Mouse (Mus musculus): ENCODE measurements around the gene Mast2. TPM values are rescaled to one million over a fixed set of nuclear protein-coding genes. Genes with fewer than 3 reads are reported as not detected.

Gene Mast2
- polyA plus RNA-seq, 1 experiment = 45.1 TPM

- Histone ChIP-seq H3K27ac (ENCODE audit: insufficient read depth, low read depth, low read length) (no peak overlapping the region), H3K4me1 (ENCODE audit: control insufficient read depth, insufficient read depth, low read length) (no peaks in the 10 kb centered on the region), H3K27me3 (replicated peaks; ENCODE audit: control insufficient read depth, insufficient read depth, low read length) (no peaks in the 10 kb centered on the region), H3K4me3 (ENCODE audit: insufficient read depth, low read depth, low read length) (no peak overlapping the region), H3K36me3 (ENCODE audit: control insufficient read depth, insufficient read depth, low read length) (no peaks in the 10 kb centered on the region)
- 67% methylated on average over 1 of the region's 1 CpGs for WGBS
- DNase-seq = no peak
- TF ChIP-seq CTCF (conservative IDR thresholded peaks at IDR 0.05; ENCODE audit: insufficient read depth, insufficient read length, low read depth, low read length) = no peak
- no peak for TF ChIP-seq POLR2A (IDR thresholded peaks at IDR 0.05; ENCODE audit: low read depth, low read length)
Observed at GRCm38 (mm10) chr4:116398051-116398450, 65.9 kb downstream of the Mast2 start.

DNA sequence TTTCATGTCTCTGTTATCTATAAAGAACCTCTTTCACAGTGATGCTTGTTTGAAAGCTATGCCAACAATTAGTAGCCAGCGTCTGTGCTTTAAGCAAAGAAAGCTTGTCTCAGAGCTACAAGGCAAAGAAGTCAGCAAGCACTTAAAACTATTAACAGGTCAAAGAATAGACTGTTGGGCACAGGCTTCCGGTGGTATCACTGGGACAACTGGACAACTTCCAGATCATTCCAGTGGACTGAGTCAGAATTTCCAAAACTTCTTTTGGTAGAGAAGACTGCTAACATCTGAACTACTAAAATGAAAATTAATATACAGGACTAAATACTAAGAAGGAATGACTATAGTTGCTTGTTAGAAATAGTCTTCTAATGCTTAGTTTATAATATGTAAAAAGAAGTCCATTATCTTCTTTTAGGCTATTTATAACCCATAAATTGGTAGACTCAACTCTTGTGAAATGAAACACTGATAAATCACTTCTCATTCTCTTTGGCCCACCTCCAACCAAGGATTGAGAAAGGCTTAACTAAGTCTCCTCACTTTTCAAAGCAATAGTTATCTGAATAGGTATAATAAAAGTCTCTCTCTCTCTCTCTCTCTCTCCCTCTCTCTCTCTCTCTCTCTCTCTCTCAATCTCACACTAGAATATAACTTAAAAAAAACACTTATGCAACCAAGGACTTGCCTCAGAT, 85.9 kb downstream of the Mast2 start:
- H3K4me1 ChIP-seq (ENCODE audit: control insufficient read depth, insufficient read depth, low read length) = no peaks in the 10 kb centered on the region
- H3K27ac ChIP-seq (ENCODE audit: insufficient read depth, low read depth, low read length) = no peak overlapping the region
- H3K4me3 ChIP-seq (ENCODE audit: insufficient read depth, low read depth, low read length) = no peak overlapping the region
- WGBS = 40% methylated on average over 2 of the region's 2 CpGs
- no peak for TF ChIP-seq POLR2A (IDR thresholded peaks at IDR 0.05; ENCODE audit: low read depth, low read length)
- TF ChIP-seq CTCF (conservative IDR thresholded peaks at IDR 0.05; ENCODE audit: insufficient read depth, insufficient read length, low read depth, low read length) = no peak
- no peaks in the 10 kb centered on the region for H3K27me3 ChIP-seq (replicated peaks; ENCODE audit: control insufficient read depth, insufficient read depth, low read length)
- DNase-seq = peak; percentile 39
- H3K36me3 ChIP-seq (ENCODE audit: control insufficient read depth, insufficient read depth, low read length) = no peaks in the 10 kb centered on the region

DNA sequence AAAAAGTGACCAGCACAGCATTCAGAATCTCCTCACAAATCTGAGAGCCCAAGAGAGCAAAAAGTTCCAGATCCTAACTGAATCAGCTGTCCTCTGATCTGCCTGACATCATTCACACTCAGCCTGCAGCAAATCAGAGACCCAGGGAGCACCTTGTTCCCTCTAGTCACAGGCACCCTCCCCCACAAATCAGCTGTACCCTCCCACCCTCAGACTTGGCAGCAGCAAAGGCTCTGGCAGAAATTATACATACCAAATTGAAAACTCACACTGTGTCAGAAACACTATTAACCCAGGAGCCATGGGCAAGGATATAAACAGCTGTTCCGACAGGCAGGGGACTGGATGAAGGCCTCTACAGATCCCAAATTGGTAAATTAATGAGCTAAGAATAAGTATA, 92.3 kb downstream of the Mast2 start:
- Histone ChIP-seq H3K4me3 (ENCODE audit: insufficient read depth, low read depth, low read length) (no peak overlapping the region), H3K36me3 (ENCODE audit: control insufficient read depth, insufficient read depth, low read length) (no peaks in the 10 kb centered on the region), H3K27me3 (replicated peaks; ENCODE audit: control insufficient read depth, insufficient read depth, low read length) (no peaks in the 10 kb centered on the region), H3K27ac (ENCODE audit: insufficient read depth, low read depth, low read length) (no peak overlapping the region), H3K4me1 (ENCODE audit: control insufficient read depth, insufficient read depth, low read length) (no peaks in the 10 kb centered on the region)
- WGBS = 50% methylated on average over 1 of the region's 1 CpGs
- TF ChIP-seq POLR2A (IDR thresholded peaks at IDR 0.05; ENCODE audit: low read depth, low read length) = no peak
- no peak for TF ChIP-seq CTCF (conservative IDR thresholded peaks at IDR 0.05; ENCODE audit: insufficient read depth, insufficient read length, low read depth, low read length)
- DNase-seq = peak; percentile 24

GRCm38 (mm10) chr4:116358099-116358498, 105.9 kb downstream of the Mast2 start:
- no peaks in the 10 kb centered on the region for H3K27me3 ChIP-seq (replicated peaks; ENCODE audit: control insufficient read depth, insufficient read depth, low read length)

GRCm38 (mm10) chr4:116352919-116353318, 111.1 kb downstream of the Mast2 start:
- peaks cover 2% of the 10 kb centered on the region; the same call in 1 of the 2 replicates for H3K4me1 ChIP-seq (ENCODE audit: control insufficient read depth, insufficient read depth, low read length)
- H3K4me3 ChIP-seq (ENCODE audit: insufficient read depth, low read depth, low read length) = no peak overlapping the region
- H3K27ac ChIP-seq (ENCODE audit: insufficient read depth, low read depth, low read length) = no peak overlapping the region
- TF ChIP-seq CTCF (conservative IDR thresholded peaks at IDR 0.05; ENCODE audit: insufficient read depth, insufficient read length, low read depth, low read length) = no peak
- TF ChIP-seq POLR2A (IDR thresholded peaks at IDR 0.05; ENCODE audit: low read depth, low read length) = no peak
- no peak for DNase-seq
- WGBS = 97% methylated on average over 3 of the region's 3 CpGs
- H3K27me3 ChIP-seq (replicated peaks; ENCODE audit: control insufficient read depth, insufficient read depth, low read length) = no peaks in the 10 kb centered on the region
- no peaks in the 10 kb centered on the region for H3K36me3 ChIP-seq (ENCODE audit: control insufficient read depth, insufficient read depth, low read length)

More at GRCm38 (mm10) chr4:116358099-116358498, 105.9 kb downstream of the Mast2 start:
- H3K36me3 ChIP-seq (ENCODE audit: control insufficient read depth, insufficient read depth, low read length) = no peaks in the 10 kb centered on the region
- H3K27ac ChIP-seq (ENCODE audit: insufficient read depth, low read depth, low read length) = no peak overlapping the region
- peaks cover 2% of the 10 kb centered on the region; the same call in 1 of the 2 replicates for H3K4me1 ChIP-seq (ENCODE audit: control insufficient read depth, insufficient read depth, low read length)
- 98% methylated on average over 1 of the region's 1 CpGs for WGBS
- TF ChIP-seq CTCF (conservative IDR thresholded peaks at IDR 0.05; ENCODE audit: insufficient read depth, insufficient read length, low read depth, low read length) (peak; percentile 55), POLR2A (IDR thresholded peaks at IDR 0.05; ENCODE audit: low read depth, low read length) (no peak)
- no peak overlapping the region for H3K4me3 ChIP-seq (ENCODE audit: insufficient read depth, low read depth, low read length)
- peak; percentile 25 for DNase-seq

- H3K27ac ChIP-seq (ENCODE audit: insufficient read depth, low read depth, low read length) = no peak overlapping the region
- TF ChIP-seq CTCF (conservative IDR thresholded peaks at IDR 0.05; ENCODE audit: insufficient read depth, insufficient read length, low read depth, low read length) (no peak), POLR2A (IDR thresholded peaks at IDR 0.05; ENCODE audit: low read depth, low read length) (no peak)
- 71% methylated on average over 3 of the region's 3 CpGs for WGBS
Observed at GRCm38 (mm10) chr4:116352496-116352895, 111.5 kb downstream of the Mast2 start.

GRCm38 (mm10) chr4:116342119-116342518, 121.9 kb downstream of the Mast2 start:
- TF ChIP-seq POLR2A (IDR thresholded peaks at IDR 0.05; ENCODE audit: low read depth, low read length) = no peak
- TF ChIP-seq CTCF (conservative IDR thresholded peaks at IDR 0.05; ENCODE audit: insufficient read depth, insufficient read length, low read depth, low read length) = peak; percentile 62
- Histone ChIP-seq H3K27me3 (replicated peaks; ENCODE audit: control insufficient read depth, insufficient read depth, low read length) (no peaks in the 10 kb centered on the region), H3K4me3 (ENCODE audit: insufficient read depth, low read depth, low read length) (no peak overlapping the region), H3K36me3 (ENCODE audit: control insufficient read depth, insufficient read depth, low read length) (no peaks in the 10 kb centered on the region), H3K27ac (ENCODE audit: insufficient read depth, low read depth, low read length) (no peak overlapping the region), H3K4me1 (ENCODE audit: control insufficient read depth, insufficient read depth, low read length) (no peaks in the 10 kb centered on the region)
- DNase-seq = peak; percentile 63

More at GRCm38 (mm10) chr4:116352496-116352895, 111.5 kb downstream of the Mast2 start:
- Histone ChIP-seq H3K4me3 (ENCODE audit: insufficient read depth, low read depth, low read length) (no peak overlapping the region), H3K36me3 (ENCODE audit: control insufficient read depth, insufficient read depth, low read length) (no peaks in the 10 kb centered on the region), H3K27me3 (replicated peaks; ENCODE audit: control insufficient read depth, insufficient read depth, low read length) (no peaks in the 10 kb centered on the region), H3K4me1 (ENCODE audit: control insufficient read depth, insufficient read depth, low read length) (peaks cover 2% of the 10 kb centered on the region; the same call in 1 of the 2 replicates)
- no peak for DNase-seq
